Mouse (Mus musculus): ENCODE measurements around the gene Wdr66.
A peak's percentile ranks its signal among the peaks of the same experiment; 100 is the strongest.
"Not testable (repeated sequence)": the region's sequence is repeated elsewhere in the genome, so short reads cannot be mapped to it uniquely, and the experiment has no call there.

The Wdr66 gene

DNA sequence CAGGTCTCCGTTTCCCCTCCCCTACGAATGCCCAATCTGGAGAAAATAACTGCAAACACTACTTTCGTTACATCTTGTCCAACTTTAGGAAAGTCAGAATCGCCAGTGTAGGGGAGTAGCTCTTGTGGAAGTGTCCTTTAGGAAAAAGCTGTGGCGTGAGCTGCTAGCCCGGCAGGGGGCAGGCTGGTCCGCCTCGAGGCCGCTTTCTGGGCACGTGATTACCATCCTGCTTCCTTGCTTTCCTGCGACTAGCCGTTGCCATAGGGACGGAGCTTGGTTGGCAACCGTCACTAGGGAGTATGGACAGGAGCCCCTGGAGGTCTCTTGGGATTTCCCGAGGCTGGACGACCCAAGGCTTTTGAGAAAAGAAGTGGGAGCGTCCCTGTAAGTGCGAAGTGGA is at the start of gene Wdr66:
Wdr66 (plus strand) TSS at position 269 of the 400 bp plus-strand sequence.
- peak; percentile 94 for DNase-seq

DNA sequence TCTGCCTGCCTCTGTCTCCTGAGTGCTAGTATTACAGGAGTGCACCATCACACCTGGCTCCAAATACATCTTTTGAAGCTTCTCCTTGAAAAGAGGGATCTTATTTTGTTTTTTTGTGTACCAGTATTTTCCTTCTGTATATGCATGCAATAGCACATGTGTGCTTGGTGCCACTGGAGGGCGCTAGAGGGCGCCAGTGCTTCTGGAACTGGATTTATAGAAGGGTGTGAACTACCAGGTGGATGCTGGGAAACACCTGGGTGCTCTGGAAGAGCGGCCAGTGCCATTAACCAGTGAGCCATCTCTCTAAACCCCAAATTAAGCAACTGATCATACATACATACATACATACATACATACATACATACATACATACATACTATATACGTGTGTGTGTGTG is 49.1 kb upstream of the Wdr66 start:
- DNase-seq: not testable (repeated sequence)

DNA sequence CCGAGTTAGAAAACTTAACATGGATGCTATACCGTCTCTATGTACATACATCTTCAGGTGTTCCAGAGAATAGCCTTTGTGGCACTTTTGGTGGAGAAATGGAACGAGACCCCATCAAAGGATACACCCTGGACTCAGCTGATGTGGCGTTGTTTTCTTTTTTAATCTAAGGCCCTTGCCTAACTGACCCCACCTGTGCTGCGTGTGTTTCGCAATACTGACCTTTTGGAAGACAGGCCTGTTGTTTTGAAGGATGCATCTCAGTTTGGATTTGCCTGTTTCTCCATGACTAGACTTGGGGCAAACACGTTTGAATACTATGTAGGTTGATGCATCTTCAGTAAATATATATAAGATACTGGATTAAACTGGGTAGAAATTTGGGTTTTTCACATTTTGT is 48.3 kb upstream of the Wdr66 start:
- DNase-seq: not testable (repeated sequence)

DNA sequence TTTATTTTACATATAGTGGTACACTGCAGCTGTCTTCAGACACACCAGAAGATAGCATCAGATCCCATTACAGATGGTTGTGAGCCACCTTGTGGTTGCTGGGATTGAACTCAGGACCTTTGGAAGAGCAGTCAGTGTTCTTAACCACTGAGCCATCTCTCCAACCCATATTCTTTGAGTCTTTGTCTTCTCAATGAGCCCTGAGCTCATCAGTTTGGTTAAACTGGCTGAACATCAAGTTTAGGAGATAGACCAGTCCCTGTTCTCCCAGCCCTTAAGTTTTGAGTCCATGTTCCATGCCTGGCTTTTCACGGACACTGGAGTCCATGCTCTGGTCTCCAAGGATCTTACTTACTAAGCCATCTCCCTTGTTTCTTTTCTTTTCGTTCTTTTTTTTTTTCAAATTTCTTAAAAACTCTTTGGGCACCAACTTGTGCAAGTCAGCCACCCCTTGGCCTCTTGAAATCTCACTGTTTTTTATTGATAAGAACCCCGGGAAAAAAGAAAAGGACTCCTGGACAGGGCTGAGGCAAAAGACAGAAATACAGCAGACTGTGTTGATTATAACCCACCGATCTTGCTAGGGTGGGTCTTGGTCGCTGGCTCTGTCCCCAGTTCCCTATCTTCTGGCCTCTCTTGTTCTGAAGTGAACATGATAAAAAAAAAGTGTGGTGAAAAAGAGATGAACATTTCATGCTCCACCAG is 29.4 kb upstream of the Wdr66 start:
- DNase-seq: not testable (repeated sequence)

DNA sequence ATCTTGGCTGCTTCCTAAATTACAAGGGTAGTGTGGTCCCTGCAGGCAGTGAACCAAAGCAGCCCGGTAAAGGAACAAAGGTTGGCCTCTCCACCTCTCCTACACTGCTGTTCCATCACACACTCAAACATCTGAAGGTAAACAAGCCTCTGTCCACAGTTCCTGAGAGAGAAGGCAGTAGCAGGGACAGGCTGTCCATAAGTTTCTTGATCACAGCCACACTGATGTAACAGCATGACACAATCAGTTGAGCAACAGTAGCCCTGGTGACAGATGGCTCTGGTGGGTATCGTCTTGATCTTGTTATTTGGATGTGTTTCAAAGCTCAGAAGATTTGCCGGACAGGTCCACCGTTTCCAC is 28.9 kb upstream of the Wdr66 start:
- DNase-seq: peak; percentile 33

DNA sequence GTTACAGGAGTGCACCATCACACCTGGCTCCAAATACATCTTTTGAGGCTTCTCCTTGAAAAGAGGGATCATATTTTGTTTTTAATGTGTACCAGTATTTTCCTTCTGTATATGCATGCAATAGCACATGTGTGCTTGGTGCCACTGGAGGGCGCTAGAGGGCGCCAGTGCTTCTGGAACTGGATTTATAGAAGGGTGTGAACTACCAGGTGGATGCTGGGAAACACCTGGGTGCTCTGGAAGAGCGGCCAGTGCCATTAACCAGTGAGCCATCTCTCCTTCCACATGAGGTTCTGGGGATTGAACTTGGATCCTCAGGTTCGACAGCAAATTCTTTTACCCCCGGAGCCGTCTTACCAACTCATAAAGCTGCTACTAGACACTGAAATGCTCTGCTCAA is 28.0 kb upstream of the Wdr66 start:
- not testable (repeated sequence) for DNase-seq

DNA sequence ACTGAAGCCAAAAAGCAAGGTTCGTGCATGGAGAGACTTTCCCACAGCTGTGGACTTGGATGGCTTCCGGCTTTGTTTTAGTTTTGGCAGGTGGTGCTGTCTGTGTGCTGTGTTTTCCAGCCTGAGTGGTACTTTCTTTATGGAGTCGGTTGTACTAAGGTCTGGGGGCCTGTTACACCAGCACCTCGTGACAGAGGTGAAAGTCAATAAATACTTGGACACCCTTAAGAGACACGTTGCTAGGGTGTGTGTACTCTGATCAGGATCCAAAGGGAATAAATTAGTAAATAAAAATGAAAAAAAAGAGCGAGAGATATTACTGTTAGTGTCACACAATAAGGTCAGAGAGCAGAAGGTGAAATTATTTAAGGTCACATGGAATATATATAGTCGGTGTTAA is 25.1 kb upstream of the Wdr66 start:
- no peak for DNase-seq

DNA sequence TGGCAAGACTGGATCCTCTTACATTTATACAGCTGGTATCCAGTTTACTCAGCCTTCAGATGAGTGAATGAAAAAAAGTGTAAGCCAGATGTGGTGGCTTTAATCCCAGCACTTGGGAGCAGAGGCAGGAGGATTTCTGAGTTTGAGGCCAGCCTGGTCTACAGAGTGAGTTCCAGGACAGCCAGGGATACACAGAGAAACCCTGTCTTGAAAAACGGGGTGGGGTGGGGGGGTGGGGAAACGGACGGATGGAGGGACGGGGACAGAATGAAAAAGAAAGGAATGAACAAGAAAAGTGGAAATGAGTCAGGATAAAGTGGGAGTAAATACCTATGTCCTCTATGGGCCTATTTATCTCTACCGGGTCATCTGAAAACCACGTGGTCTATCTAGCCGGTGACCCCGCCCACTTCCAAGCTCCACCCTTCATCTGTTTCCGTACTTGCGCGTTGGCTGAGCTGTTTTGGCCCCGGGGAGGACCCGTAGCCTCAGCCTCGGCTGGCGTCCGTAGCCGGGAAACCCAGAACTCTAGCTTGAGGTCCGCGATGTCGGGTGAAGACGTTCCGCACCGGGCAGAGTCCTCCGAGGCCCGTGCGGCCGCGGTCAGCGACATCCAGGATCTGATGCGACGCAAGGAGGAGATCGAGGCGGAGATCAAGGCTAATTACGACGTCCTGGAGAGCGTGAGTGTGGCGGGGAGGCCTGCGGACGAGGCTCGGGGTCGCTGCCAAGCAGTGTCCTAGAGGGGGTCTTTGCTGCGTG is 24.0 kb upstream of the Wdr66 start:
- DNase-seq: peak; percentile 98

DNA sequence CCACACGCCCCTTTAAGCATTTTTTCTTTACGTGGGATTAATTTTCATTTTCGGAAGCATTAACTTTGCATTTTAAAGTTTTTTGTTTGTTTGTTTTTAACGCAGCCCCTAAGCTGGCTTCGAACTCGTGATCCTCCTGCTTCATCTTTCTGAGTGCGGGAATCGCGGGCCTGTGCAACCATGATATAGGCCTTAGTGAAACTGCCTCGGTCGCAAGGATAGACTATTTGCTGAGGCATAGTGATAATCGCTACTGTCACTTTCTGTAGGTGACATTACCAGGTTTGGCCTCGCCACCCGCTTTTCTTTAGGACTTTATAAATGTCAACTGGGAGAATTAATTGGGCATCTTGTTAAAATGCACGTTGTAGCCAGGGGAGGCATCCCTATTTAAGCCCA is 23.4 kb upstream of the Wdr66 start:
- DNase-seq: no peak

DNA sequence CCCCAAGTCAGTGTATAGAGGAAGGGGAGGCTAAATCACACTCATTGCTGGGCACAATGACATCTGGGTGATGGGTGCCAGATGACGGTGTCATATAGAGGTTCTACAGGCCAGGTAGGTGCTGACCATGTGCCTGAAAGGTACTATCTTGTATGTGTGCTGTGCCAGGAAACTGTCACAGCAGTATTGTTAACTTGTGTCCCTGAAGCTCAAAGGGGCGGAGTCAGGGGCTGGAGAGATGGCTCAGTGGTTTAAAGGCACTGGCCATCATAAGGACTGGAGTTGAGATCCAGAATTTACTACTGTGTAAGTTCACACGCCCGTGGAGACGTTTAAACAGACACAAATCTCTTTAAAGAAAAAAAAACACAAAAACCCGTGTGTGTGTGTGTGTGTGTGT is 22.6 kb upstream of the Wdr66 start:
- no peak for DNase-seq

DNA sequence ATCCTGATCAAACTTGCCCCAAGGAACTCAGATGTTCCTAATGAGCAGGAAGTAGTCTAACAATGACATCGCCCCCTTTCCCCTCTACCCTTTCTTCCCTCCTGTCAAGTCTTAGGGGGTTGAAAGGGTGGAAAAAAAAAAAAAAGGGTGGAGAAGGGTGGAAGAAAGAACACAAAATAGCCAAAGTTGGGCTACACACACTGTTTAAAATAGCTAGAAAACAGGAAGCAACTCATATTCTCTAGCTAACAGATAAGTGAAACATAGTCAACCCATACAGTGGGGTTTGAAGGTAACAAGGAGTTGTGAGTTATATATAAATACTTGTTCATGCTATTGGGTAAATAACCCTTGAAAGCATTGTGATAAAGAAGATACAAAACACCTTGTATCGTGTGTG is 19.7 kb upstream of the Wdr66 start:
- DNase-seq: no peak

DNA sequence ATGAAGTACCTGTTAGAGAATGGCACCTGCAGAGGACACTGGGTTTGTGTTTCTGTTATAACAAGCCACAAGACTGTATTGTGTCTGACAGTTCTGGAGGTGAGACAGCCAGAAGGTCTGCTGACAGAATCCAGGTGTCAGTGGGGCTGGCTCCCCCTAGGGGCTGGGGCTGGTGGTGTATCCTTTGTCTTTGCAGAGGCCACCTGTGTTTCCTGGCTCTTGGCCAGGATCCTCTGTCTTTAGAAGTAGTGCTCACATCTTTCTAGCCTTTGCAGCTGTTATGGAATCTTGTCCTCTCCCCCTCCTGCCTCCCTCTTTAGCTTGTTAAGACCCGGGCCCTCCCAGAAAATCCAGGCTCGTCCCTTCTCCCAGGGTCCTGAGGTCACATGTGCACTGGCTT is 16.2 kb upstream of the Wdr66 start:
- DNase-seq: peak; percentile 81

DNA sequence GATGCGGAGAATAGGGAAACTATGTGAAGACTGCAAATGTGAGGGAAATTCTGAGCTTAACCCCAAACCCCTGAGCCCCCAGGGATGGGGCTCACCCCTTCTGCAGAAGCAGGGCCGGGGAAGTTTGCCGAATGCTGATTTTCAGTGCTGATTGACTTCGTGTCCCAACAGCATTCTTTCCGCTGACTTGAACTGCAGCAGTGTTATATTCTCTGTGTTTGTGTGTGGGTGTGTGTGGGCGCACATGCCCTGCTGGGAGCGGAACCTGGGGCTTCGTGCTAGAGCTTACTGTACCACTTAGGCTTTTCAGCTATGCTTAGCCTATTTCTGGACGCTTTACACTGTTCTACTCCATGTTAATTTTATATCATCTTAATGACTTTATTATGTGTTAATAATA is 15.5 kb upstream of the Wdr66 start:
- no peak for DNase-seq

DNA sequence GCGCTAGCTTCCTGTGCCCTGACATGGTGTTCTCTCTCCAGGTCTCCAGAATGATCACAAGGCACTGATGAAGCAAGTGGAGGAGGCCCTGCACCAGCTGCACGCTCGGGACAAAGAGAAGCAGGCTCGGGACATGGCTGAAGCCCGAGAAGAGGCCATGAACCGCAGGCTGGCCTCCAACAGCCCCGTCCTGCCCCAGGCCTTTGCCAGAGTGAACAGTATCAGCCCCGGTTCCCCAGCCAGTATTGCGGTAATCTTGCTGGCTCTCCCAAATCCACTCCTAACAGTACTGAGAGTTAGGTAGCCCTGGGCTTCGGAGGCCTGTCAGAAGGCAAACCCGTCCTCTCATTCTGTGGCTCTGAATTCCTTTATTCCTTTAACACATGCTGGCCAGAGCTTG is 12.4 kb upstream of the Wdr66 start:
- no peak for DNase-seq

DNA sequence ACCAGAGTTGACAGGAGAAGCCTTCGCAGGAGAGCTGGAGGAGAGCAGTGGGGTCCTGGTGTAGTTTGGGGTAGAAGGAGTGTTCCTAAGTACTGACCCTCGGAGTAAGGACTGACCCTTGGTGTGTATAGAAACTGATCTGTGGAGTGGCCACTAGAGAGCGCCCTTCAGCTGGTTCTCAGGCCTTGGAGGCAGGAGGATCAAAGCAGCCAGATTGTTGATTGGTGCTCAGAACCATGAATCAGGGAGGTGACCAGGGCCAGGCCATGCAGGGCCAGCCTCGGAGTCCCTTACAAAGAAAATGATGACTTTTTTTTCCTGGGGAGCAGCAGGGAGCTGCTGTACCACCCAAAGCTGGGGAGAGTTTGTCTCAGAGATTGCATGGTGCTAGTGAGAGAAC is 6.4 kb upstream of the Wdr66 start:
- peak; percentile 69 for DNase-seq

DNA sequence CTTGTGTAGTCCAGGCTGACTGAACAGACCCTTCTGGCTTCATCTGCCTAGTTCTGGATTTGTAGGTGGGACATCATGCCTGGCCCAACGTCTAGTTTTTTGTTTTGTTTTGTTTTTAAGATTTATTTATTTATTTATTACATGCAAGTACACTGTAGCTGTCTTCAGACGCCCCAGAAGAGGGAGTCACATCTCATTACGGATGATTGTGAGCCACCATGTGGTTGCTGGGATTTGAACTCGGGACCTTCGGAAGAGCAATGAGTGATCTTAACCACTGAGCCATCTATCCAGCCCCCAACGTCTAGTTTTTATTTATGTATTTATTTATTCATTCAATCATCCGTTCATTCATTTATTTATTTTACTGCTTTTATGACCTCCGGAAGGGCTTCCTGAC is 512 bp upstream of the Wdr66 start:
- no peak for DNase-seq

DNA sequence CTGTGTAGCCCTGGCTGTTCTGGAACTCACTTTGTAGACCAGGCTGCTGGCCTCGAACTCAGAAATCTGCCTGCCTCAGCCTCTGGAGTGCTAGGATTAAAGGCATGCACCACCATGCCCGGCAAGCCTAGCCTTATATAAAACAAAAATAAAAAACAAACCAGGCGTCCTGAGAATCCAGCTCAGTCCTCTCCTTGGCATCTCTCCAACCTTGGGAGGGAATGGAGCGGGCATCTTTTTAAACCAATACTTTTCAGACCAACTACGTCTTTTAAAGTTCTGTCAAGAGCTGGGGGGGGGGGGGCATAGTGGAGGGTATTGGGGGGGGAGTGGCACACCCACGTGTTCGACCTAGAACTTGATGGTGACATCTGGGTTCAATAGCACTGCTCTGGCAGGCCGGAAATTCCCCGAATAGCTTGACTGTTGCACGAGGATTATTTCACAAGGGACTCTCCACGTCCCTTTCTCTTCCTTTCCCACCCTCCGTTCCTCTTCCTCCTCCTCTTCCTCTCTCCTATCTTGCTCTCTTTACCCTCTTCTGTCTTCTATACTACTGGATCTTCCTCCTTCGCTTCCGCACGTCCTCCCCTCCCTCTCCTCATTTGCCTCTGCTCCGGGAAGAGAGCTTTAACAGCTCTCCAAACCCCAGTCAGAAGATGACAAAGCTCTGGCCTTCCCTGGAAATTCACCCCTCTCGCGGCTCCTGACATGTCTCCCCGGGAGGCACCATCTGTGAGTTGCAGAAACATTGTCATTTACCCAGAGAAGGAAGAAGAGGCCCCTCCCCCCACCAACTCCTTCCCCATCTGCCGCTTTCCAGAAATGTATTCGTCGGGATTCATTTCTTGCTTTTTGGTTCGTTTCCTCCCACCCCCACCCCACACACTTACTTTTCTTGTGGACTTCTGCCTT is 5.2 kb downstream of the Wdr66 start:
- DNase-seq: peak; percentile 55

DNA sequence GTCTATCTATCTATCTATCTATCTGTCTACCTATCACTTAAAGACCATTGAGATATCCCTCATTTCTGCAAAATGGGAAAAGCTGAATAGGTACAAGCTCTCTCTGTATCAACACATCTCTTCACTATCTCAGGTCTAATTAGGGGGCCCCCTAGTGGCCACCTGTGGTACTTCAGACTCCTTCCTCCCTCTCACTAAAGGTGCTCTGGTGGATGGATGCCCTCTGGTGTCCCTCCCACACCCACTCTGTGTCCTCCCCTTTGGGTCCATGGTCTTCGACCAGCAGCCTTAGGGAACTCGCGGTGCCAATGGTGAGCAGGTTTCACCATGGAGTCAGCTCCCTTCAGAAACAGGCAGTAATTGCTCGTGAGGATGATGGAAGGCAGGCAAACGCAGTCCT is 7.1 kb downstream of the Wdr66 start:
- DNase-seq: peak; percentile 76

DNA sequence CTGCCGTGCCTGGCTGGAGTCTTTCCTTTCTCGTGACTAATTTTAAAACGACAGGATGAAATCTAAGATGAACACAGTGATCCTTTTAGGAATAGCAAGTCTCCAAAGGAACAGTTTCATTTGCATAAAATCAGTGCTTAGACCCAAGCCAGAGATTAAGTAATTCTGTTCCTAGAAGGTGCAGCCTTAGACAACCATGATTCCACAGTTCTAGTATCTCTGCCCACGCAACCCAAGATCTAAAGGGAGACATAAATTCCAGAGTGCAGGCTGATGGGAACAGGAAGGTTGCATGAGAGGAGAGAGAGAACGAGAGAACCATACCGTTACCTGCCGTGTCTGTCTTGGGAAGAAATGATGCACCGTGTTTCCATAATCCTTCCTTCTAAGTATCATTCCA is 8.8 kb downstream of the Wdr66 start:
- no peak for DNase-seq

DNA sequence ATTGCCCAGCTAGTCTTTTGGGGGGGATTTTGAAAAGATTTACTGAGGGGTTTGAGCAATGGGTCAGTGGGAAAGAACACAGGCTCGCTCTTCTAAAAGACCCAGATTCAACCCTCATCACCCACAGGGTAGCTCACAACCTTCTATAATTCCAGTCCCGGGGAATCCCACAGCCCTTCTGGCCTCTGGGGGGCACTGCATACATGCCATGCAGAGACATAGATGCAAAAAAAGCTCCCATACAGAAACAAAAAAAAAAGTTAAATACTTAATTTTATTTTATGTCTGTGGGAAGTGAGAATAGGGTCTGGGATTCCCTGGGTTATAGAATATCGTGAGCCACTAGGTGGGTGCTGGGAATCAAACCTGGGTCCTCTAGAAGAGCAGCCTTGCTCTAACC is 15.0 kb downstream of the Wdr66 start:
- no peak for DNase-seq

DNA sequence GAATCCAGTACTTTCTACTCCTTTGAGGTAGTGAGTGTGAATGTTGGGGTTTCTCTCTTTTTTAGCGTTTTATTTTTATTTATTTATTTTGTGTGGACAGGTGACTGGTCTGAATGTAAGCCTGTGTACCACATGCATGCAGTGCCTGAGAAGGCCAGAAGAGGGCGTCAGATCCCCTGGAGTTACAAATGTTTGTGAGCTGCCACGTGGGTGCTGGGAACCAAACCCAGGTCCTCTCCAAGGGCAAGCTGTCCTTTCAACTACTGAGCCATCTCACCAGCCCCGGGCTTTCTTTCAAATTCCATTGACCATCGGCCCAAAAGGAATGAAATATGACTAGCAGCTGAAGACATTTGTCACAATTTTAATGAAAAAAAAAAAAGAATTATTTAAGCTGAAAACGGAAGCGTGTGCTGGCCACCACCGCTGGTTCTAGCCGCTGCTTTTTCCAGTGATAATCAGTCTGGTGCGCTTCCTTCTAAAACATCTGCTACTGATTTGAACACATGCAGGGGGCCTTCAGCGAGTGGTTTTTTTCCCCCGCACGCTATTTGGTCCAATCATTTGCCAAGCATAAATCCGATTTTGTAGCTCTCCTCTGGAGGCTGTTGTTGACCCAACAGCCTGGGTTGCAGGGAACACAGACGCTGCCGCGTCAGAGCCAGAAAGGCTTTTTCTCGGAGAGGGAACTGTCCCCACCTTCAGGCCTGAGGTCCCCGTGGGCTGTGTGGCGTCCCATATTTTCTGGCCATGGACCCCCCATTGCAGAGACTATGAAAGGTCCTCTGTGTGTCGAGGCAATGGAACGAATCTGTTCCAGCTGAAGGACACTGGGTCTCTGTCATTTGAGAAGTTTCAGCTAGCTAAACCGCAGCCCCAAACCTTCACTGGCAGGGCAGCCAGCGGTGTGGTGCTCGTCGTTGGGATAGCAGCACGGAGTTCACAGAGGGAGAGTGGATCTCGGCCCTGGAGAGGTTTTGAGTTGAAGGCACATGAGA is 16.9 kb downstream of the Wdr66 start:
- no peak for DNase-seq

DNA sequence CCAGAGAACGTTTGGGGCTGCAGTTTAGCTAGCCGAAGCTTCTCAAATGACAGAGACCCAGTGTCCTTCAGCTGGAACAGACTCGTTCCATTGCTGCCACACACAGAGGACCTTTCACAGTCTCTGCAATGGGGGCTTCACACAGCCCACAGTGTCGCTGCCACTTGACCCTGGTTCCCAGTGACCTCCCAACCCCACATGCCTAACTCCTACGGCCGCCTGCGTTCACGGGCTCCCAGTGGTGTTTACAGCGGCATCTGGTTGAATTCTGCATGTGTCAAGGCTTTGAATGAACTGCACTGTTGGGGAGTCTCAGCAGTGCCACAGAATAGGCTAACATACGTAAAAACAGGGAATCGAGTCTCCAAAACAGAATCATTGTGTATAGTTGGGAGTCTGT is 19.0 kb downstream of the Wdr66 start:
- DNase-seq: no peak
